Mouse (Mus musculus): ENCODE measurements at regions not wholly inside any gene's neighbourhood (a gene's known extent, or its start where the extent isn't known, plus 50 kb on each side); places are given as distances from the start of the nearest gene placed in this dataset.

GRCm38 (mm10) chr12:49579451-49580190 lies 194.6 kb downstream of the Gm43517 start:
- Histone ChIP-seq H3K9ac (replicated peaks) (no peak overlapping the region), H3K4me2 (replicated peaks) (no peak overlapping the region), H3K4me3 (no peak overlapping the region), H3K27me3 (no peaks in the 10 kb centered on the region), H3K4me1 (0 out of 2 replicates have a peak, but pooled peaks cover 4% of the 10 kb centered on the region), H3K27ac (replicated peaks) (no peak overlapping the region), H3K9me3 (no peaks in the 10 kb centered on the region), H3K36me3 (no peaks in the 10 kb centered on the region)
- ATAC-seq (replicated peaks) = no peak; the same call in 1 of the 2 replicates
- 17% methylated on average over 1 of the region's 1 CpGs for WGBS

GRCm38 (mm10) chr12:49583849-49584248 lies 198.9 kb downstream of the Gm43517 start:
- Histone ChIP-seq H3K9me3 (no peaks in the 10 kb centered on the region), H3K27me3 (no peaks in the 10 kb centered on the region), H3K27ac (replicated peaks) (no peak overlapping the region), H3K4me1 (0 out of 2 replicates have a peak, but pooled peaks cover 4% of the 10 kb centered on the region), H3K9ac (replicated peaks) (no peak overlapping the region), H3K4me3 (no peak overlapping the region), H3K36me3 (no peaks in the 10 kb centered on the region), H3K4me2 (replicated peaks) (no peak overlapping the region)
- 79% methylated on average over 1 of the region's 1 CpGs for WGBS
- ATAC-seq (replicated peaks) = no peak

GRCm38 (mm10) chr12:49622264-49622663 lies 237.3 kb downstream of the Gm43517 start:
- H3K27ac ChIP-seq (replicated peaks) = peak overlapping the region; percentile 62; the same call in 1 of the 2 replicates
- H3K9ac ChIP-seq (replicated peaks) = no peak overlapping the region
- H3K4me3 ChIP-seq = no peak overlapping the region
- no peaks in the 10 kb centered on the region for H3K27me3 ChIP-seq
- 0 out of 2 replicates have a peak, but pooled peaks cover 5% of the 10 kb centered on the region for H3K4me1 ChIP-seq
- 38% methylated on average over 3 of the region's 3 CpGs for WGBS
- H3K4me2 ChIP-seq (replicated peaks) = no peak overlapping the region
- no peaks in the 10 kb centered on the region for H3K36me3 ChIP-seq
- no peak for ATAC-seq (replicated peaks)
- no peaks in the 10 kb centered on the region for H3K9me3 ChIP-seq

- WGBS = 63% methylated on average over 5 of the region's 5 CpGs
- H3K27me3 ChIP-seq = no peaks in the 10 kb centered on the region
- H3K4me3 ChIP-seq = no peak overlapping the region
- no peak; the same call in 1 of the 2 replicates for ATAC-seq (replicated peaks)
- no peaks in the 10 kb centered on the region for H3K9me3 ChIP-seq
- no peak overlapping the region for H3K9ac ChIP-seq (replicated peaks)
- no peak overlapping the region for H3K27ac ChIP-seq (replicated peaks)
- no peaks in the 10 kb centered on the region for H3K36me3 ChIP-seq
- 0 out of 2 replicates have a peak, but pooled peaks cover 3% of the 10 kb centered on the region for H3K4me1 ChIP-seq
- H3K4me2 ChIP-seq (replicated peaks) = no peak overlapping the region
These were observed 242.2 kb downstream of the Gm43517 start for GRCm38 (mm10) chr12:49627222-49627621.

GRCm38 (mm10) chr12:49628014-49628413 lies 243.0 kb downstream of the Gm43517 start:
- Histone ChIP-seq H3K4me3 (no peak overlapping the region), H3K27me3 (no peaks in the 10 kb centered on the region), H3K9ac (replicated peaks) (no peak overlapping the region), H3K4me1 (0 out of 2 replicates have a peak, but pooled peaks cover 3% of the 10 kb centered on the region), H3K36me3 (no peaks in the 10 kb centered on the region), H3K4me2 (replicated peaks) (no peak overlapping the region), H3K27ac (replicated peaks) (no peak overlapping the region), H3K9me3 (no peaks in the 10 kb centered on the region)
- WGBS = 59% methylated on average over 4 of the region's 4 CpGs
- no peak for ATAC-seq (replicated peaks)

GRCm38 (mm10) chr12:49649104-49650063 lies 264.4 kb downstream of the Gm43517 start:
- Histone ChIP-seq H3K4me2 (replicated peaks) (no peak overlapping the region), H3K27me3 (no peaks in the 10 kb centered on the region), H3K9ac (replicated peaks) (no peak overlapping the region), H3K9me3 (no peaks in the 10 kb centered on the region), H3K27ac (replicated peaks) (peak overlapping the region; percentile 29; the same call in 1 of the 2 replicates), H3K36me3 (no peaks in the 10 kb centered on the region), H3K4me3 (no peak overlapping the region), H3K4me1 (peaks cover 13% of the 10 kb centered on the region)
- peak; percentile 96 for ATAC-seq (replicated peaks)
- WGBS = 12% methylated on average over 3 of the region's 3 CpGs
